Mouse (Mus musculus): ENCODE results near the gene Zfp143. TPM values are rescaled to one million over a fixed set of nuclear protein-coding genes. Genes with fewer than 3 reads are reported as not detected.
A peak's percentile ranks its signal among the peaks of the same experiment; 100 is the strongest.

Zfp143 gene
- polyA plus RNA-seq (2015; fragmentation: Nextera tagmentation; extraction: Ambion mirVana), result 19.1 and 19.7 TPM in 2 replicates

DNA sequence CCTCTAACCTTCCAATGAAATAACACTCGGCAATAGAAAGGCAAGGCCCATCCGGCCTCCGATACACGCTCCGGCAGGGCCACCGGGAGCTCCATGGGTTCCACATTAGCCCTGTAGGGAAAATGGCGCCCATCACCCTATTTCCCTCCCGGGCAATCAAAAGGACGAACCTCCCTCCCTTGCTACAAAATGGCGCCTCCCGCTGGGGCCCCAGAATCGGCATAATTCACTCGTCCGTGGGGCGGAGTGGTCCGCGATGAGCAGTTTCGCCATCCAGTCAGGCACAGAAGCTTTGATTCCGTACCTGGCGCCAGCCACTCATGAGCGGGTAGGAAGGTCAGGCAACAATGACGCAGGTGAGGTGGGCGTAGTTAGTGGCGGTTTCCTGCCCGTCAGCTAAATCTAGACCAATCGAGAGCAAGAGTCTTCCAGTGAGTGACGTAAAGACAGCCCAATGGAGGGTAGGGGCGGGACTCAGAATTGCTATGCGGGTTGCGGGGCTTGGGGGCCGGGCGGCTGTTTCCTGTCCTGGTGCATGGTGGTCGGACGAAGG, at the start of gene Zfp143:
Zfp143 (plus strand) TSS at position 19 of the 553 bp plus-strand sequence.
- H3K9ac ChIP-seq (ENCODE audit: low read length), result peak within 1 kb of the TSS; percentile 99
- H3K9me3 ChIP-seq (ENCODE audit: control insufficient read depth, low read length), result no peaks in the 10 kb centered on the region
- ATAC-seq (ENCODE audit: low read depth), result peak; percentile 97
- under 1% methylated on average over 34 of the region's 34 CpGs for WGBS
- H3K4me1 ChIP-seq (replicated peaks; ENCODE audit: control insufficient read depth, insufficient read depth, low read length), result peaks cover 14% of the 10 kb centered on the region
- peak within 1 kb of the TSS; percentile 100 for H3K27ac ChIP-seq (ENCODE audit: low read length)
- H3K4me3 ChIP-seq (ENCODE audit: low read length), result peak within 1 kb of the TSS; percentile 87
- no peaks in the 10 kb centered on the region for H3K27me3 ChIP-seq (ENCODE audit: control insufficient read depth, insufficient read depth, low read depth, low read length)
- H3K36me3 ChIP-seq (ENCODE audit: control insufficient read depth, insufficient read depth, low read length), result peaks cover 9% of the 10 kb centered on the region
- peak within 1 kb of the TSS; percentile 83 for H3K4me2 ChIP-seq (ENCODE audit: low read depth, low read length)

DNA sequence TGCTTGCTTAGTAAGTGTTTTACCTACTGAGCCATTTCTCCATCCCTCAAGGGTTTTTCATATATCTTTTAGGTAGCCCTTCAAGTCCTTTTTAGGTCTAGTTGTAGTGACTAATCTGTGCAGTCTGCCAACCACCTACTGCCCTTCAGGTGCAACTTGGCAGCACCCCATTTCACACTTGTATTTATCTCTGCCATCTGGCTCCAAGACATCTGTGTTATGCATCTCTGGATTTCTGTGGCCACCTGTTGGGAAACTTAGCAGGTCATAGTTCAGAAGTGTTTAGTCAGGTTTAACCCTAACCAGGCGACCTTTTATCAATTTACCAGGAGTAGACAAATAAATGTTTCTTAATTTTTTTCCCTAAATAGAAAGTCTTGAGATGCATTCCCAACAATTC, 49.6 kb upstream of the Zfp143 start:
- no peak for ATAC-seq (ENCODE audit: low read depth)
- 33% methylated on average over 1 of the region's 1 CpGs for WGBS
- H3K4me1 ChIP-seq (replicated peaks; ENCODE audit: control insufficient read depth, insufficient read depth, low read length), result no peaks in the 10 kb centered on the region
- H3K36me3 ChIP-seq (ENCODE audit: control insufficient read depth, insufficient read depth, low read length), result no peaks in the 10 kb centered on the region
- H3K9me3 ChIP-seq (ENCODE audit: control insufficient read depth, low read length), result no peaks in the 10 kb centered on the region
- H3K27ac ChIP-seq (ENCODE audit: low read length), result no peak overlapping the region
- H3K27me3 ChIP-seq (ENCODE audit: control insufficient read depth, insufficient read depth, low read depth, low read length), result no peaks in the 10 kb centered on the region
- H3K9ac ChIP-seq (ENCODE audit: low read length), result no peak overlapping the region
- no peak overlapping the region for H3K4me2 ChIP-seq (ENCODE audit: low read depth, low read length)
- no peak overlapping the region for H3K4me3 ChIP-seq (ENCODE audit: low read length)

DNA sequence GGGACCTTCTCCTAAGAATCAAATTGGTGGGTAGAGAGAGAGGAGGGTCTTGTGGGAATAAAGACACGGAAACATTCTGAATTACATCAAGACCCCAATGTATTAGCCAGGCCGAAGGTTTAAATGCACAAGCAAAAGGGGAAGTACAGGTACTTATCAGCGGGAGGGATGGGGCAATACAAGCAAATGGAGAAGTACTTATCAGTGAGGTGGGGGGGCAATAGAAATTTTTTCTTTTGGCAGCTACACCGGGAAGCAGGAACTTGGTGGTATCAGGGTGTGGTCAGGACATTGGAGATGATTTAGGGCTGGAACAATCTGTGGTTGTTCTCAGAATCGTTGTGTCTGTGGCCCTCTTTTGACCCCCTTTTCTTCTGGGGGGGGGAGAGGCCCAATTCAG, 46.7 kb upstream of the Zfp143 start:
- Histone ChIP-seq H3K4me3 (ENCODE audit: low read length) (no peak overlapping the region), H3K4me2 (ENCODE audit: low read depth, low read length) (no peak overlapping the region), H3K27me3 (ENCODE audit: control insufficient read depth, insufficient read depth, low read depth, low read length) (no peaks in the 10 kb centered on the region), H3K4me1 (replicated peaks; ENCODE audit: control insufficient read depth, insufficient read depth, low read length) (no peaks in the 10 kb centered on the region; the same call in 1 of the 2 replicates), H3K9ac (ENCODE audit: low read length) (no peak overlapping the region), H3K9me3 (ENCODE audit: control insufficient read depth, low read length) (no peaks in the 10 kb centered on the region), H3K36me3 (ENCODE audit: control insufficient read depth, insufficient read depth, low read length) (no peaks in the 10 kb centered on the region), H3K27ac (ENCODE audit: low read length) (no peak overlapping the region)
- 76% methylated on average over 5 of the region's 5 CpGs for WGBS
- no peak for ATAC-seq (ENCODE audit: low read depth)

DNA sequence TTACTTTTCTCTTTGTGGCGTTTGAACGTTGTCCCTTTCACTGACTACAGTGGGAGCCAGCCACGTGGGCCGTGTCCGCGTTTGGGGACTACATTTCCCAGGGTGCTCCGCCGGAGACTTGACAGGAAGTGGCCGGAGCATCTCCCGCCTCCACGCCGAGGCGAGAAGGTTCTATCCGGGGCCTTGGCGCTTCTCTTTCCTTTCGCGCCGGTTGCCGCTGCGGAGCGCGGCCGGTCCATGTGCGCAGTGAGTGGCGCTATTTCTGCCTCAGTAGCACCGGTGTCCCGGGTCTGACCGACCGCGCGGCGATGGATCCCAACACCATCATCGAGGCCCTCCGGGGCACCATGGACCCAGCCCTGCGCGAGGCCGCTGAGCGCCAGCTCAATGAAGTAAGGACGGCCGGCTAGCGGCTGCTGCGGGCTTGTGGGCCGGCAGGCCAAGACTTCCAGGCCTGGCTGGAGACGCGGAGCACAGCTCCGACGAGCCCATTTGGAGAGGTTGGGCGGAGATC, 42.8 kb upstream of the Zfp143 start, which contains the start of gene Ipo7:
Ipo7 (plus strand) TSS at position 158 of the 514 bp plus-strand sequence.
- Histone ChIP-seq H3K9ac (ENCODE audit: low read length) (peak within 1 kb of the TSS; percentile 85), H3K27ac (ENCODE audit: low read length) (peak within 1 kb of the TSS; percentile 82), H3K9me3 (ENCODE audit: control insufficient read depth, low read length) (no peaks in the 10 kb centered on the region), H3K36me3 (ENCODE audit: control insufficient read depth, insufficient read depth, low read length) (no peaks in the 10 kb centered on the region), H3K4me2 (ENCODE audit: low read depth, low read length) (peak within 1 kb of the TSS; percentile 87), H3K4me1 (replicated peaks; ENCODE audit: control insufficient read depth, insufficient read depth, low read length) (peaks cover 4% of the 10 kb centered on the region; the same call in 1 of the 2 replicates), H3K27me3 (ENCODE audit: control insufficient read depth, insufficient read depth, low read depth, low read length) (no peaks in the 10 kb centered on the region), H3K4me3 (ENCODE audit: low read length) (peak within 1 kb of the TSS; percentile 100)
- WGBS, result under 1% methylated on average over 48 of the region's 48 CpGs
- peak; percentile 99 for ATAC-seq (ENCODE audit: low read depth)

DNA sequence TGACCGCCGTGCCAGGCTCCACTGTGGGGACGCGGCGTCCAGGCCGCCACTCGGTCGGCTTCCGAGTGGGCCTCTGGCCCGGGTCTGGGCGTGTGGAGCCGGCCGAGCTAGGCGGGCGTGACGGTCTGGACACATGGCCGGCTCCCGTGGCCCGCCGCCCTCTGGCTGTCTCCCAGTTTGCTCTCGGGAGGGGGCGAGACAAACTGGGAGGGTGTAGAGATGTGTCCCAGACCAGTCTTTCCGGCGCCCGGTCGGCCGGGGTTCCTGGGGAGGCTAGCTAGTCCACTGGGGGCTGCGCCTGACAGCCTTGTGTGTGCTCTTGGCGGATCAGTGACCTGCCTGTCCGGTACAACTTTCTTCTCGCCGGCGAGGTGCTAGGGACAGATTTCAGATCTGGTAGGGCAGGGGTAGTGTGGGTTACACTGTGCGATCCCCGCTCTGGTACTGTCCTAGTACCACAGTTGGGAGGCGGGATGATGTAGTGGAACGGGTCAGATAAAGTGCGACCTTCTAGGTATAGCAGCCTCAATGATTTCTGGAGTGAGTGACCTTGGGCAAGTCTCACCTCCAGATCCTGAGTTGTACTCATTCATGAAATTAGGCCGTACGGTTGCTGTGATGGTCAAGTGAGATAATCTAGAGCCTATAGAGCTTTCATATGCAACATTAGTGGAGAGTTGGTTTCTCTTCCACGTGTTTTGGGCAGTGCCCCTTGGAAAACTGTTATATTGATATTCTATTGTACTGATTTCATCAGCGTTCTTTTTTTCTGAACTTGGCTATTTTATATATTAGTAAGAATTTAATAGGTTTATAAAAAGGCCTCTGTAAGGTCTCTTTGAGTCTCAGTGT, 42.2 kb upstream of the Zfp143 start:
- peak overlapping the region; percentile 82 for H3K27ac ChIP-seq (ENCODE audit: low read length)
- no peaks in the 10 kb centered on the region for H3K36me3 ChIP-seq (ENCODE audit: control insufficient read depth, insufficient read depth, low read length)
- peak overlapping the region; percentile 100 for H3K4me3 ChIP-seq (ENCODE audit: low read length)
- peak overlapping the region; percentile 87 for H3K4me2 ChIP-seq (ENCODE audit: low read depth, low read length)
- peak; percentile 82 for ATAC-seq (ENCODE audit: low read depth)
- WGBS, result under 1% methylated on average over 42 of the region's 42 CpGs
- peak overlapping the region; percentile 85 for H3K9ac ChIP-seq (ENCODE audit: low read length)
- H3K9me3 ChIP-seq (ENCODE audit: control insufficient read depth, low read length), result no peaks in the 10 kb centered on the region
- H3K4me1 ChIP-seq (replicated peaks; ENCODE audit: control insufficient read depth, insufficient read depth, low read length), result peaks cover 4% of the 10 kb centered on the region; the same call in 1 of the 2 replicates
- no peaks in the 10 kb centered on the region for H3K27me3 ChIP-seq (ENCODE audit: control insufficient read depth, insufficient read depth, low read depth, low read length)

DNA sequence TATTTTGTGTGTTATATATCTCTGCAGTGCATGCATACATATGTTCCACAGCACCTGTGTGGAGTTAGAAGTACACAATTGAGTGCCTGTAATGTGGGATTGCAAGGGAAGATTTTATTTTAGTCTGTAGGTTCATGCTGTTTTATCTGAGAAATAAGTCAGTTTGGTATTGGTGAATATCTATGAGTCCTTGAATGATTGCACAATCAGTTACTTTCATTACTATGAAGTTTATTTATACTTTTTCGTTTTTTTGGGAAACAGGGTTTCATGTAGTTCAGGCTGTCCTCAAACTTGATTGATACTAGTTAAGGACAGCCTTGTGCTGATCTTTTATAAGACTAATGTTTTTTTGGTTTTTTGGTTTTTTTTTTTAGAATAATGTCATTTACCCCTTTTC, 37.5 kb upstream of the Zfp143 start:
- no peak overlapping the region for H3K27ac ChIP-seq (ENCODE audit: low read length)
- ATAC-seq (ENCODE audit: low read depth), result no peak
- 65% methylated on average over 1 of the region's 1 CpGs for WGBS
- H3K9me3 ChIP-seq (ENCODE audit: control insufficient read depth, low read length), result 0 out of 2 replicates have a peak, but pooled peaks cover 2% of the 10 kb centered on the region
- H3K9ac ChIP-seq (ENCODE audit: low read length), result no peak overlapping the region
- peaks cover 4% of the 10 kb centered on the region; the same call in 1 of the 2 replicates for H3K4me1 ChIP-seq (replicated peaks; ENCODE audit: control insufficient read depth, insufficient read depth, low read length)
- no peak overlapping the region for H3K4me2 ChIP-seq (ENCODE audit: low read depth, low read length)
- no peaks in the 10 kb centered on the region for H3K36me3 ChIP-seq (ENCODE audit: control insufficient read depth, insufficient read depth, low read length)
- no peaks in the 10 kb centered on the region for H3K27me3 ChIP-seq (ENCODE audit: control insufficient read depth, insufficient read depth, low read depth, low read length)
- no peak overlapping the region for H3K4me3 ChIP-seq (ENCODE audit: low read length)

DNA sequence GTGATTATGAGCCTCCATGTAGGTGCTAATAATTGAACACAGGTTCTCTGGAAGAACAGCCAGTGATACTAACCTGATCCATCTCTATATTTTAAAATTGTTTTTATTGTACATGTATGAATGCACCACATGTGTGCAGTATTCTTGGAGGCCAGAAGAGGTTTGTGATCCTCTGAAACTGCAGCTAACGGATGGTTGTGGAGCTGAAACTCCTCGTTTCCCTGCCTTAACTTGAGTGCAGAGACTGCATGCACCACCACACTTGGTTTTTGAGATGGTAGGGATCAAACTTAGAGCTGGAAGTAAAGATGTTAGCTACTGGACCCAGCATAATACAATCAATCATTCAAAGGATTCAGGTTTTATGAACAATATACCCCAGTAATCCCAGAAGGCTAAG, 34.4 kb upstream of the Zfp143 start:
- WGBS, result 69% methylated on average over 2 of the region's 2 CpGs
- Histone ChIP-seq H3K4me2 (ENCODE audit: low read depth, low read length) (no peak overlapping the region), H3K36me3 (ENCODE audit: control insufficient read depth, insufficient read depth, low read length) (0 out of 2 replicates have a peak, but pooled peaks cover 8% of the 10 kb centered on the region), H3K9me3 (ENCODE audit: control insufficient read depth, low read length) (0 out of 2 replicates have a peak, but pooled peaks cover 2% of the 10 kb centered on the region), H3K4me3 (ENCODE audit: low read length) (no peak overlapping the region), H3K27ac (ENCODE audit: low read length) (no peak overlapping the region), H3K4me1 (replicated peaks; ENCODE audit: control insufficient read depth, insufficient read depth, low read length) (no peaks in the 10 kb centered on the region), H3K9ac (ENCODE audit: low read length) (no peak overlapping the region), H3K27me3 (ENCODE audit: control insufficient read depth, insufficient read depth, low read depth, low read length) (no peaks in the 10 kb centered on the region)
- no peak for ATAC-seq (ENCODE audit: low read depth)

DNA sequence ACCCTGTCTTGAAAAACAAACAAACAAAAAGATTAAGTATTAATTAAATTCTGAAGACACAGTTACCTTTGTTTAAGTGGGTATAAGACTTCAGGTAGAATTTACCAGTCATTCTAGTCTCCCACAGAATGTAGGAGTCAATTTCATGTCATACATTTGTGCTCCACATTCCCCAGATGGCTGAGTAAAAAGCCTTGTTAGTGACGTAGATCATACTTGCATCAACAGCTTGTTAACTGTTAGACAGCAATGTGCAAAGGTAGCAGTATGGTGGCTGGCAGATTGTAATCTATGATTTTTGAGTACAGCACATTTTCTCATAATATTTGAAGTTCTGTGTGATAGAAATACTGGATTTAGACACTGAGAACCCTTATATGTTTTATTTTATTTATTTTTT, 32.2 kb upstream of the Zfp143 start:
- Histone ChIP-seq H3K27ac (ENCODE audit: low read length) (no peak overlapping the region), H3K36me3 (ENCODE audit: control insufficient read depth, insufficient read depth, low read length) (peaks cover 20% of the 10 kb centered on the region), H3K27me3 (ENCODE audit: control insufficient read depth, insufficient read depth, low read depth, low read length) (no peaks in the 10 kb centered on the region), H3K9ac (ENCODE audit: low read length) (no peak overlapping the region), H3K9me3 (ENCODE audit: control insufficient read depth, low read length) (0 out of 2 replicates have a peak, but pooled peaks cover 2% of the 10 kb centered on the region), H3K4me3 (ENCODE audit: low read length) (no peak overlapping the region), H3K4me1 (replicated peaks; ENCODE audit: control insufficient read depth, insufficient read depth, low read length) (no peaks in the 10 kb centered on the region), H3K4me2 (ENCODE audit: low read depth, low read length) (no peak overlapping the region)
- ATAC-seq (ENCODE audit: low read depth), result no peak
- WGBS, result 75% methylated on average over 1 of the region's 1 CpGs

DNA sequence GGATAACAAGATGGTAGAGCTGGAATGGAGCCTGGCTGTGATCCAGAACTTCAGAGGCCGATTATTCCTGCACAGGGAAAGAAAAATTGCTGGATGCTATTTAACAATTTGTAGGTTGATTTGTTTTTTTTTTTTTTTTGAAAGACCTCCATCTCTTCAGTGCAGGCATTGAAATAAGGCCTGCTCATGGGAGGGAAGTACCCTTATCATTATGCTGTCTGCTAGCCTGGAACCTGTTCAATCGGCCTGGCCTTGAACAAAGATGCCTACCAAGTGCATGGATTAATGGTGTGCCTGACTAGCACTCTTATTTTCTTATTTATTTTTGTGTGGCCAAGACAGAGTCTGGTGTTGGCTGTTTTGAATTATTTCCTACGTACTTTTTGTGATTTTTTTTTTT, 30.7 kb upstream of the Zfp143 start:
- Histone ChIP-seq H3K27me3 (ENCODE audit: control insufficient read depth, insufficient read depth, low read depth, low read length) (no peaks in the 10 kb centered on the region), H3K36me3 (ENCODE audit: control insufficient read depth, insufficient read depth, low read length) (peaks cover 22% of the 10 kb centered on the region)

More for the DNA sequence above, 30.7 kb upstream of the Zfp143 start:
- Histone ChIP-seq H3K9me3 (ENCODE audit: control insufficient read depth, low read length) (no peaks in the 10 kb centered on the region), H3K27ac (ENCODE audit: low read length) (no peak overlapping the region), H3K4me1 (replicated peaks; ENCODE audit: control insufficient read depth, insufficient read depth, low read length) (no peaks in the 10 kb centered on the region), H3K4me3 (ENCODE audit: low read length) (no peak overlapping the region), H3K9ac (ENCODE audit: low read length) (no peak overlapping the region), H3K4me2 (ENCODE audit: low read depth, low read length) (no peak overlapping the region)
- 72% methylated on average over 3 of the region's 3 CpGs for WGBS
- no peak for ATAC-seq (ENCODE audit: low read depth)
